Mouse (Mus musculus) lung, postnatal 0 days (tissue): ENCODE measurements around the gene Gm3646. TPM values are rescaled to one million over a fixed set of nuclear protein-coding genes. Genes with fewer than 3 reads are reported as not detected.

Experiments
- ATAC-seq: fragments of 200-750 bp; cut with Nextera tagmentation; 2 replicates; pipeline ENCODE4 v1.8.0; 2017; ENCODE audit warnings: moderate library complexity
- DNase-seq: peaks from one replicate; pipeline ENCODE4 v3.0.0-alpha.2; 2016; ENCODE audit warnings: low spot score
- H3K27ac ChIP-seq: fragments of 300-500 bp; sonication (generic); 2 replicates; pipeline ENCODE4 v1.5.1; 2014; ENCODE audit warnings: antibody characterized with exemption, mild to moderate bottlenecking, low read length, mixed read lengths
- H3K27me3 ChIP-seq: fragments of 300-500 bp; sonication (generic); replicated peaks from 2 replicates; pipeline ENCODE4 v1.6.1; 2014; ENCODE audit warnings: low read length, mixed read lengths; ENCODE audit not compliant: insufficient read depth
- H3K36me3 ChIP-seq: fragments of 300-500 bp; sonication (generic); 2 replicates; pipeline ENCODE4 v1.6.1; 2014; ENCODE audit warnings: low read length, mixed read lengths; ENCODE audit not compliant: insufficient read depth
- H3K4me1 ChIP-seq: fragments of 300-500 bp; sonication (generic); 2 replicates; pipeline ENCODE4 v1.6.1; 2014; ENCODE audit warnings: antibody characterized with exemption, low read depth, low read length, mixed read lengths; ENCODE audit not compliant: insufficient read depth
- H3K4me2 ChIP-seq: fragments of 300-500 bp; sonication (generic); replicated peaks from 2 replicates; pipeline ENCODE4 v1.6.1; 2014; ENCODE audit warnings: low read depth, mild to moderate bottlenecking, low read length, moderate library complexity, mixed read lengths
- H3K4me3 ChIP-seq: fragments of 300-500 bp; sonication (generic); 2 replicates; pipeline ENCODE4 v1.5.1; 2014; ENCODE audit warnings: low read depth, low read length
- H3K9ac ChIP-seq: fragments of 300-500 bp; sonication (generic); replicated peaks from 2 replicates; pipeline ENCODE4 v1.6.1; 2014; ENCODE audit warnings: low read depth, mild to moderate bottlenecking
- H3K9me3 ChIP-seq: fragments of 300-500 bp; sonication (generic); 2 replicates; pipeline ENCODE4 v1.6.1; 2016; ENCODE audit warnings: low read length, mixed read lengths
- CTCF ChIP-seq: IDR thresholded peaks from 2 replicates; pipeline ENCODE4 v1.5.1; 2016; ENCODE audit warnings: antibody characterized with exemption, mild to moderate bottlenecking
- EP300 ChIP-seq: IDR thresholded peaks from 2 replicates; pipeline ENCODE4 v1.6.1; 2016; ENCODE audit warnings: antibody characterized with exemption, mild to moderate bottlenecking, control low read depth
- WGBS: fragments of 180-500 bp; shearing (Covaris S2); extraction: QIAGEN DNeasy Blood & Tissue Kit; methylation state at CpG from one replicate; pipeline ENCODE4 v1.1.7; 2014; 5-methylcytosine and 5-hydroxymethylcytosine counted together
- polyA plus RNA-seq: library from polyadenylated mRNA; unstranded; fragments of >200 nt; fragmentation: Nextera tagmentation; extraction: Ambion mirVana; gene quantifications from 2 replicates; pipeline ENCODE4 v1.2.1, GENCODE M21; 2015

Gm3646 gene
- polyA plus RNA-seq, 1 experiment from 2014 or later = not detected

- no peaks in the 10 kb centered on the region for H3K9me3 ChIP-seq
- WGBS = 66% methylated on average over 8 of the region's 8 CpGs
- no peak overlapping the region for H3K4me3 ChIP-seq
- H3K27me3 ChIP-seq = no peaks in the 10 kb centered on the region
- H3K9ac ChIP-seq = no peak overlapping the region
- no peaks in the 10 kb centered on the region for H3K36me3 ChIP-seq
- H3K27ac ChIP-seq = no peak overlapping the region
- no peak for TF ChIP-seq EP300
- TF ChIP-seq CTCF = no peak
- DNase-seq (no peak), ATAC-seq (no peak)
- H3K4me2 ChIP-seq = no peak overlapping the region
- H3K4me1 ChIP-seq = no peaks in the 10 kb centered on the region
Measured at GRCm38 (mm10) chr1:39839838-39840237, 34.7 kb upstream of the Gm3646 start.

GRCm38 (mm10) chr1:39839217-39839616 is 34.1 kb upstream of the Gm3646 start:
- DNase-seq = no peak
- no peaks in the 10 kb centered on the region for H3K27me3 ChIP-seq
- no peak for ATAC-seq
- H3K4me2 ChIP-seq = no peak overlapping the region
- H3K4me1 ChIP-seq = no peaks in the 10 kb centered on the region
- H3K36me3 ChIP-seq = no peaks in the 10 kb centered on the region
- no peak for TF ChIP-seq CTCF
- WGBS = 57% methylated on average over 10 of the region's 10 CpGs
- no peak overlapping the region for H3K9ac ChIP-seq
- H3K4me3 ChIP-seq = no peak overlapping the region
- no peaks in the 10 kb centered on the region for H3K9me3 ChIP-seq
- no peak overlapping the region for H3K27ac ChIP-seq

- ATAC-seq = peak; percentile 14; the same call in 1 of the 2 replicates
- H3K4me1 ChIP-seq = no peaks in the 10 kb centered on the region
- TF ChIP-seq CTCF (no peak), EP300 (no peak)
- no peaks in the 10 kb centered on the region for H3K27me3 ChIP-seq
- 57% methylated on average over 12 of the region's 12 CpGs for WGBS
- H3K27ac ChIP-seq = no peak overlapping the region
- no peaks in the 10 kb centered on the region for H3K9me3 ChIP-seq
- H3K4me2 ChIP-seq = no peak overlapping the region
- DNase-seq = peak; percentile 7
- no peak overlapping the region for H3K4me3 ChIP-seq
- H3K36me3 ChIP-seq = no peaks in the 10 kb centered on the region
- H3K9ac ChIP-seq = no peak overlapping the region
Measured at GRCm38 (mm10) chr1:39838487-39839169, 33.5 kb upstream of the Gm3646 start.

- Histone ChIP-seq H3K4me1 (no peaks in the 10 kb centered on the region), H3K9ac (no peak overlapping the region), H3K36me3 (no peaks in the 10 kb centered on the region), H3K4me2 (no peak overlapping the region), H3K27ac (no peak overlapping the region), H3K27me3 (no peaks in the 10 kb centered on the region), H3K4me3 (no peak overlapping the region), H3K9me3 (no peaks in the 10 kb centered on the region)
- ATAC-seq (no peak), DNase-seq (no peak)
- no peak for TF ChIP-seq EP300
- no peak for TF ChIP-seq CTCF
- 44% methylated on average over 4 of the region's 4 CpGs for WGBS
Measured at GRCm38 (mm10) chr1:39831594-39832039, 26.5 kb upstream of the Gm3646 start.

GRCm38 (mm10) chr1:39830786-39831593 is 25.9 kb upstream of the Gm3646 start:
- Histone ChIP-seq H3K4me3 (no peak overlapping the region), H3K9ac (no peak overlapping the region), H3K9me3 (no peaks in the 10 kb centered on the region), H3K4me1 (no peaks in the 10 kb centered on the region), H3K4me2 (no peak overlapping the region), H3K36me3 (no peaks in the 10 kb centered on the region), H3K27ac (no peak overlapping the region), H3K27me3 (no peaks in the 10 kb centered on the region)
- no peak for ATAC-seq
- no peak for TF ChIP-seq CTCF
- no peak for TF ChIP-seq EP300
- 71% methylated on average over 11 of the region's 11 CpGs for WGBS
- DNase-seq = no peak

GRCm38 (mm10) chr1:39824902-39825301 is 19.8 kb upstream of the Gm3646 start:
- no peaks in the 10 kb centered on the region for H3K9me3 ChIP-seq
- H3K27ac ChIP-seq = no peak overlapping the region
- no peaks in the 10 kb centered on the region for H3K4me1 ChIP-seq
- DNase-seq (no peak), ATAC-seq (no peak)
- no peaks in the 10 kb centered on the region for H3K27me3 ChIP-seq
- H3K4me3 ChIP-seq = no peak overlapping the region
- 53% methylated on average over 4 of the region's 4 CpGs for WGBS
- H3K36me3 ChIP-seq = no peaks in the 10 kb centered on the region
- H3K4me2 ChIP-seq = no peak overlapping the region
- TF ChIP-seq EP300 = no peak
- TF ChIP-seq CTCF = no peak
- no peak overlapping the region for H3K9ac ChIP-seq
